Mouse (Mus musculus) spleen, adult 2 months (tissue): ENCODE measurements around the gene Cs. TPM values are rescaled to one million over a fixed set of nuclear protein-coding genes. Genes with fewer than 3 reads are reported as not detected.

Experiments
- DNase-seq, 2 experiments: peaks; one replicate each; pipeline versions ENCODE4 v3.0.0 to v3.0.0-alpha.2; 2012 to 2021; ENCODE audit warnings: low spot score in 2 of 2, low read depth in 1 of 2
- H3K27ac ChIP-seq: fragments of 200-500 bp; 2 replicates; pipeline ENCODE4 v1.5.1; 2012; ENCODE audit warnings: low read length, inconsistent platforms; ENCODE audit not compliant: insufficient read depth
- H3K27me3 ChIP-seq: fragments of 200-500 bp; 2 replicates; pipeline ENCODE4 v1.6.1; 2012; ENCODE audit warnings: mild to moderate bottlenecking, moderate library complexity, low read length, inconsistent platforms; ENCODE audit not compliant: control insufficient read depth, insufficient read depth
- H3K36me3 ChIP-seq: fragments of 200-500 bp; 2 replicates; pipeline ENCODE4 v1.6.1; 2012; ENCODE audit warnings: mild to moderate bottlenecking, low read length, inconsistent platforms; ENCODE audit not compliant: control insufficient read depth, insufficient read depth
- H3K4me1 ChIP-seq: fragments of 200-500 bp; 2 replicates; pipeline ENCODE4 v1.6.1; 2011; ENCODE audit warnings: inconsistent platforms; ENCODE audit not compliant: control insufficient read depth, insufficient read depth, insufficient read length
- H3K4me3 ChIP-seq: fragments of 200-500 bp; 2 replicates; pipeline ENCODE4 v1.5.1; 2011; ENCODE audit warnings: mild to moderate bottlenecking, inconsistent platforms; ENCODE audit not compliant: insufficient read depth, insufficient read length; ENCODE audit errors: extremely low read depth
- CTCF ChIP-seq: fragments of 200-500 bp; IDR thresholded peaks from 2 replicates; pipeline ENCODE4 v1.5.1; 2011; ENCODE audit warnings: mild to moderate bottlenecking, inconsistent platforms; ENCODE audit not compliant: insufficient read depth, insufficient read length, insufficient replicate concordance; ENCODE audit errors: extremely low read depth
- POLR2A ChIP-seq: fragments of 200-500 bp; IDR thresholded peaks from 2 replicates; pipeline ENCODE4 v1.6.1; 2011; ENCODE audit warnings: low read depth, low read length, inconsistent platforms
- WGBS: fragments of 180-500 bp; shearing (Covaris S2); methylation state at CpG from one replicate; pipeline ENCODE4 v1.1.7; 2018; 5-methylcytosine and 5-hydroxymethylcytosine counted together
- polyA plus RNA-seq: library from polyadenylated mRNA; depleted of rRNA; stranded (reverse); fragments of >200 nt; gene quantifications from 2 replicates; pipeline ENCODE4 v1.2.3, GENCODE M21; 2012

Cs gene
- polyA plus RNA-seq, 1 experiment, result 70.4 TPM

- H3K27ac ChIP-seq, result peak within 1 kb of the TSS; percentile 84
- WGBS, result under 1% methylated on average over 81 of the region's 87 CpGs
Observed at GRCm38 (mm10) chr10:128368402-128369217, 31.1 kb downstream of the Cs start, which contains the start of gene Coq10a. Gene Coq10a, minus strand, starts transcription at chr10:128368997.

DNA sequence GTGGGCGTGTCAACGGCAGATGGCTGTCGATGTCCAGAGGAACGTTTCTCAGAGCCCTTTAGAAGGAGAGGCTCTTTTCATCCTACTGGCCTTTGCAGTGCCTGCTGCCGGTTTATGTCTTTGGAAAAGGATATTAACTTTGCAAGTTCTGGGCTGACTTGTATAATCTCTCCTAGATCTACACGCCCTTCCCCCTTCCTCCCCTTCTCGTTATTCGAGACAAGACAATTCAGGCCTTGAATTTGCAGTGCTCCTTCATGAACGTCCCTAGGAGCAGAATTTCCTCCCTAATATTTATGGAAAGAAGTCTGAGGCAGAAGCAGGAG lies 31.6 kb downstream of the Cs start:
- Histone ChIP-seq H3K27me3 (no peaks in the 10 kb centered on the region), H3K27ac (peak overlapping the region; percentile 84), H3K4me1 (no peaks in the 10 kb centered on the region; the same call in 1 of the 2 replicates), H3K36me3 (no peaks in the 10 kb centered on the region; the same call in 1 of the 2 replicates), H3K4me3 (peak overlapping the region; percentile 63)
- no peak for DNase-seq
- no peak for TF ChIP-seq CTCF
- no peak for TF ChIP-seq POLR2A
- 5% methylated on average over 9 of the region's 9 CpGs for WGBS

More at GRCm38 (mm10) chr10:128368402-128369217, 31.1 kb downstream of the Cs start, which contains the start of gene Coq10a:
- Histone ChIP-seq H3K4me3 (peak within 1 kb of the TSS; percentile 63), H3K27me3 (no peaks in the 10 kb centered on the region), H3K4me1 (no peaks in the 10 kb centered on the region; the same call in 1 of the 2 replicates), H3K36me3 (no peaks in the 10 kb centered on the region; the same call in 1 of the 2 replicates)
- peak; percentile 81 to 87 for DNase-seq
- TF ChIP-seq POLR2A (peak; percentile 83), CTCF (no peak)

- Histone ChIP-seq H3K27ac (peak overlapping the region; percentile 84), H3K4me3 (no peak overlapping the region), H3K27me3 (no peaks in the 10 kb centered on the region), H3K4me1 (no peaks in the 10 kb centered on the region; the same call in 1 of the 2 replicates), H3K36me3 (no peaks in the 10 kb centered on the region; the same call in 1 of the 2 replicates)
- no peak for DNase-seq
- TF ChIP-seq CTCF (no peak), POLR2A (no peak)
- WGBS, result 84% methylated on average over 6 of the region's 6 CpGs
Observed at GRCm38 (mm10) chr10:128369599-128369998, 32.1 kb downstream of the Cs start.

GRCm38 (mm10) chr10:128370021-128370420 lies 32.5 kb downstream of the Cs start:
- Histone ChIP-seq H3K27ac (no peak overlapping the region), H3K4me1 (no peaks in the 10 kb centered on the region; the same call in 1 of the 2 replicates), H3K4me3 (no peak overlapping the region), H3K36me3 (no peaks in the 10 kb centered on the region; the same call in 1 of the 2 replicates), H3K27me3 (no peaks in the 10 kb centered on the region)
- TF ChIP-seq POLR2A (no peak), CTCF (no peak)
- DNase-seq, result no peak
- WGBS, result 78% methylated on average over 6 of the region's 6 CpGs

DNA sequence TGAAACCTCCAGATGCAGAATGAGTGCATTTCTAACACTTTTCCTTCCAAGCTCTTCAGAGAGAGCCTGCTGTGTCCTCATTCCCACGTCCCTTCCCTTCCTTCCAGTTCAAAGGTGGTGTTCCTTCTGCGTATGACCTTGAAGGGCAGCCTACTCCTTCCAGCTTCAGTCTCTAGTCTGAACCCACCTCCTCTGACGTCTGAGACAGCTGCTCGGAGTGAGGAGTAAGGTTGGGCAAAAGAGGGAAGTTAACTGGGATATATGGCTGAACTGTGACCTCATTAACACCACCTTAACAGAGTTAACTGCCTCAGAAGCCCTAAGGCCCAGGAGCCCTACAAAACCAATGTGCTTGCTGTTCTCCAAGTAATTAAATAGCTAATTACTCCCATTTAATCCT lies 33.1 kb downstream of the Cs start:
- DNase-seq, result no peak
- 71% methylated on average over 4 of the region's 4 CpGs for WGBS

GRCm38 (mm10) chr10:128372142-128372541 lies 34.6 kb downstream of the Cs start:
- no peak overlapping the region for H3K27ac ChIP-seq
- DNase-seq, result no peak
- no peaks in the 10 kb centered on the region for H3K36me3 ChIP-seq
- peaks cover 3% of the 10 kb centered on the region; the same call in 1 of the 2 replicates for H3K4me1 ChIP-seq
- TF ChIP-seq POLR2A, result no peak
- no peak for TF ChIP-seq CTCF
- H3K27me3 ChIP-seq, result no peaks in the 10 kb centered on the region
- no peak overlapping the region for H3K4me3 ChIP-seq
- WGBS, result 79% methylated on average over 5 of the region's 5 CpGs

More for the DNA sequence above, 33.1 kb downstream of the Cs start:
- no peaks in the 10 kb centered on the region for H3K36me3 ChIP-seq
- no peak overlapping the region for H3K4me3 ChIP-seq
- TF ChIP-seq POLR2A (no peak), CTCF (no peak)
- no peaks in the 10 kb centered on the region for H3K27me3 ChIP-seq
- no peak overlapping the region for H3K27ac ChIP-seq
- H3K4me1 ChIP-seq, result no peaks in the 10 kb centered on the region; the same call in 1 of the 2 replicates
